Mouse (Mus musculus): ENCODE results near the gene AI182371.

GRCm38 (mm10) chr2:35058325-35058724 lies 43.0 kb downstream of the AI182371 start:
- TF ChIP-seq POLR2A (IDR thresholded peaks at IDR 0.05; ENCODE audit: low read depth, low read length) (no peak), CTCF (IDR thresholded peaks at IDR 0.05; ENCODE audit: extremely low read depth, insufficient read length, insufficient replicate concordance, low read depth, low read length) (no peak)

Data from small intestine, adult 2 months (tissue).